Mouse (Mus musculus) embryo, embryonic 10 days (tissue): ENCODE measurements around the gene Olfr449.
A peak's percentile ranks its signal among the peaks of the same experiment; 100 is the strongest.

Source experiments
- DNase-seq: peaks from one replicate; pipeline ENCODE4 v3.0.0-alpha.2; 2015; ENCODE audit warnings: low spot score

Olfr449 gene

GRCm38 (mm10) chr6:42834084-42834483 lies at the start of gene Olfr449:
TSS of gene Olfr449 (plus strand) at chr6:42834384.
- no peak for DNase-seq

- no peak for DNase-seq
Measured at GRCm38 (mm10) chr6:42784793-42785192, 49.4 kb upstream of the Olfr449 start, which contains the start of gene Olfr452. TSS of gene Olfr452 (plus strand) at chr6:42785093.

- DNase-seq: no peak
Measured at GRCm38 (mm10) chr6:42790247-42790948, 43.8 kb upstream of the Olfr449 start.

GRCm38 (mm10) chr6:42790949-42791556 lies 43.1 kb upstream of the Olfr449 start:
- DNase-seq: no peak

- DNase-seq: no peak
Measured at GRCm38 (mm10) chr6:42794982-42795381, 39.2 kb upstream of the Olfr449 start.

- DNase-seq: no peak
Measured at GRCm38 (mm10) chr6:42811639-42812038, 22.5 kb upstream of the Olfr449 start, which contains the start of gene Olfr450. TSS of gene Olfr450 (plus strand) at chr6:42811939.

- DNase-seq: peak; percentile 75
Measured at GRCm38 (mm10) chr6:42860222-42860819, 26.1 kb downstream of the Olfr449 start.

GRCm38 (mm10) chr6:42869695-42870094 lies 35.5 kb downstream of the Olfr449 start:
- DNase-seq: no peak

GRCm38 (mm10) chr6:42876323-42876722 lies 42.1 kb downstream of the Olfr449 start:
- DNase-seq: no peak
